In the genomic region with DNA sequence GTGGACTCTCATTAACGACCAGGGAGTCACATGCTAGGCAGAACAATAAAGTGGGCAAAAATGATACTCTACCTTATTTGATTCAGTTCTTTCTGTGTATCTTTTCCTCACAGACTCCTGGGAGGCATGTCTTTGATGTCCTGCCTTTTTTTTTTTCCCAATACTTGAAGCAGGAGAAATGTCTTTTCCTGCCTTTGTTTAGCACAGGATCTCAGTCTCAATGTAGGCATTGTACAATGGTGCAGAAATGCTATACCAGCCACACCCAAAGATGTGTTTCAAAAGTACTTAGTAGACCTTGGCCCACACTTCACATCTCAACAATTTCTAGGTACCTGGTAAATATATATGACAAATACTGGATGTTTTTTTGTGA, we compare ENCODE assay signal across 20 mouse cellular contexts. TPM values are rescaled to one million over a fixed set of nuclear protein-coding genes. Genes with fewer than 3 reads are reported as not detected.
DNase-seq lines count a peak whose midpoint lies in the region; ATAC-seq lines count a peak whose summit lies in the region.
"Had no signal": no experiment of that assay in that cellular context is flagged by ENCODE, and none has a peak within 500 bp of the region (broad histone marks: within the 10 kb centered on the region; RNA-seq: fewer than 3 reads in every experiment).

No protein-coding gene starts in this region.

- peak overlapping the region; percentile 21 to 53; a peak in 1 of 4 replicates for H3K27ac ChIP-seq in heart, embryonic 14.5 days (replicated peaks in 1 of 2; ENCODE audit: control insufficient read depth in 1 of 2, insufficient read depth in 1 of 2, low read depth in 2 of 2, low read length in 2 of 2)
- H3K27ac ChIP-seq in heart, embryonic 11.5 days (ENCODE audit: low read depth, low read length): no peak overlapping the region
- H3K27ac ChIP-seq in kidney, embryonic 15.5 days: peak overlapping the region; percentile 73
- peak overlapping the region; percentile 80 for H3K27ac ChIP-seq in lung, embryonic 16.5 days (ENCODE audit: low read length)
- H3K27ac ChIP-seq: embryonic facial prominence, embryonic 12.5 days; forebrain, embryonic 12.5 days; hindbrain, embryonic 15.5 days; limb, embryonic 15.5 days; midbrain, embryonic 12.5 days; neural tube, embryonic 15.5 days had no signal

- H3K4me1 ChIP-seq in heart, embryonic 14.5 days (ENCODE audit: control insufficient read depth in 2 of 2, insufficient read depth in 2 of 2, low read length in 2 of 2): no peaks in the 10 kb centered on the region
- no peaks in the 10 kb centered on the region for H3K4me1 ChIP-seq in heart, embryonic 11.5 days (ENCODE audit: control insufficient read depth, insufficient read depth, low read length)
- H3K4me1 ChIP-seq in kidney, embryonic 15.5 days: 0 out of 2 replicates have a peak, but pooled peaks cover 3% of the 10 kb centered on the region
- no peaks in the 10 kb centered on the region for H3K4me1 ChIP-seq in lung, embryonic 16.5 days (replicated peaks; ENCODE audit: control insufficient read depth, insufficient read depth, low read length)
- H3K4me1 ChIP-seq: embryonic facial prominence, embryonic 12.5 days; forebrain, embryonic 12.5 days; hindbrain, embryonic 15.5 days; limb, embryonic 15.5 days; midbrain, embryonic 12.5 days; neural tube, embryonic 15.5 days had no signal

- H3K9ac ChIP-seq in heart, embryonic 14.5 days (ENCODE audit: low read length): no peak overlapping the region
- H3K9ac ChIP-seq in heart, embryonic 11.5 days (ENCODE audit: low read depth, low read length): no peak overlapping the region
- no peak overlapping the region for H3K9ac ChIP-seq in kidney, embryonic 15.5 days
- H3K9ac ChIP-seq in lung, embryonic 16.5 days (ENCODE audit: low read length): no peak overlapping the region
- H3K9ac ChIP-seq: embryonic facial prominence, embryonic 12.5 days; forebrain, embryonic 12.5 days; hindbrain, embryonic 15.5 days; limb, embryonic 15.5 days; midbrain, embryonic 12.5 days; neural tube, embryonic 15.5 days had no signal

- no peaks in the 10 kb centered on the region for H3K27me3 ChIP-seq in heart, embryonic 14.5 days (ENCODE audit: control insufficient read depth, insufficient read depth, low read length)
- no peaks in the 10 kb centered on the region for H3K27me3 ChIP-seq in heart, embryonic 11.5 days (ENCODE audit: control insufficient read depth, insufficient read depth, low read length)
- H3K27me3 ChIP-seq in kidney, embryonic 15.5 days: no peaks in the 10 kb centered on the region
- H3K27me3 ChIP-seq in lung, embryonic 16.5 days (ENCODE audit: control insufficient read depth, insufficient read depth, low read depth, low read length): no peaks in the 10 kb centered on the region
- H3K27me3 ChIP-seq: embryonic facial prominence, embryonic 12.5 days; forebrain, embryonic 12.5 days; hindbrain, embryonic 15.5 days; limb, embryonic 15.5 days; midbrain, embryonic 12.5 days; neural tube, embryonic 15.5 days had no signal

- WGBS in heart, embryonic 14.5 days: 25% methylated on average over 1 of the region's 1 CpGs
- 66% methylated on average over 1 of the region's 1 CpGs for WGBS in heart, embryonic 11.5 days (ENCODE audit: insufficient replicate concordance)
- 44% methylated on average over 1 of the region's 1 CpGs for WGBS in kidney, embryonic 15.5 days
- 17% methylated on average over 1 of the region's 1 CpGs for WGBS in lung, embryonic 16.5 days

- no peak overlapping the region for H3K4me3 ChIP-seq in heart, embryonic 14.5 days (ENCODE audit: control insufficient read depth in 1 of 2, insufficient read depth in 1 of 2, low read depth in 1 of 2, low read length in 2 of 2)
- H3K4me3 ChIP-seq in heart, embryonic 11.5 days (ENCODE audit: low read depth, low read length): no peak overlapping the region
- no peak overlapping the region for H3K4me3 ChIP-seq in kidney, embryonic 15.5 days (replicated peaks)
- H3K4me3 ChIP-seq in lung, embryonic 16.5 days (ENCODE audit: low read length): no peak overlapping the region
- H3K4me3 ChIP-seq: embryonic facial prominence, embryonic 12.5 days; forebrain, embryonic 12.5 days; hindbrain, embryonic 15.5 days; limb, embryonic 15.5 days; midbrain, embryonic 12.5 days; neural tube, embryonic 15.5 days had no signal

- no peaks in the 10 kb centered on the region for H3K9me3 ChIP-seq in heart, embryonic 14.5 days (ENCODE audit: control insufficient read depth, low read length)
- H3K9me3 ChIP-seq in heart, embryonic 11.5 days (replicated peaks; ENCODE audit: control insufficient read depth, low read length): no peaks in the 10 kb centered on the region
- H3K9me3 ChIP-seq in kidney, embryonic 15.5 days (replicated peaks): no peaks in the 10 kb centered on the region
- no peaks in the 10 kb centered on the region; the same call in 1 of the 2 replicates for H3K9me3 ChIP-seq in lung, embryonic 16.5 days (ENCODE audit: control insufficient read depth, low read length)
- H3K9me3 ChIP-seq: embryonic facial prominence, embryonic 12.5 days; forebrain, embryonic 12.5 days; hindbrain, embryonic 15.5 days; limb, embryonic 15.5 days; midbrain, embryonic 12.5 days; neural tube, embryonic 15.5 days had no signal

- DNase-seq in kidney, adult 18-20 months: no peak
- no peak for DNase-seq in lung, postnatal 36 days
- DNase-seq in urinary bladder, postnatal 14 days (ENCODE audit: low spot score): no peak
- DNase-seq: adrenal gland, adult 8-10 months; cerebellum, adult 2 months; cerebellum, postnatal 25 days; kidney, postnatal 10 days; left cerebral cortex, postnatal 4 days; lung, postnatal 14 days had no signal

- no peak for ATAC-seq in heart, embryonic 14.5 days (ENCODE audit: insufficient number of reproducible peaks, insufficient read depth, low FRiP score, low read depth)
- no peak for ATAC-seq in heart, embryonic 11.5 days (replicated peaks; ENCODE audit: insufficient number of reproducible peaks, low FRiP score, low TSS enrichment)
- ATAC-seq in kidney, embryonic 15.5 days (replicated peaks; ENCODE audit: low FRiP score): no peak
- no peak for ATAC-seq in lung, embryonic 16.5 days (ENCODE audit: low read depth)

- 0 out of 2 replicates have a peak, but pooled peaks cover 6% of the 10 kb centered on the region for H3K36me3 ChIP-seq in heart, embryonic 14.5 days (ENCODE audit: control insufficient read depth, insufficient read depth, low read length)
- no peaks in the 10 kb centered on the region for H3K36me3 ChIP-seq in heart, embryonic 11.5 days (ENCODE audit: control insufficient read depth, insufficient read depth, low read length)
- H3K36me3 ChIP-seq in kidney, embryonic 15.5 days: no peaks in the 10 kb centered on the region; the same call in 1 of the 2 replicates
- H3K36me3 ChIP-seq in lung, embryonic 16.5 days (ENCODE audit: control insufficient read depth, insufficient read depth, low read length): no peaks in the 10 kb centered on the region
- H3K36me3 ChIP-seq: embryonic facial prominence, embryonic 12.5 days; forebrain, embryonic 12.5 days; hindbrain, embryonic 15.5 days; limb, embryonic 15.5 days; midbrain, embryonic 12.5 days; neural tube, embryonic 15.5 days had no signal

- H3K4me2 ChIP-seq in heart, embryonic 14.5 days (ENCODE audit: low read length): no peak overlapping the region
- no peak overlapping the region for H3K4me2 ChIP-seq in heart, embryonic 11.5 days
- no peak overlapping the region for H3K4me2 ChIP-seq in kidney, embryonic 15.5 days
- no peak overlapping the region for H3K4me2 ChIP-seq in lung, embryonic 16.5 days (ENCODE audit: low read depth, low read length)
- H3K4me2 ChIP-seq: embryonic facial prominence, embryonic 12.5 days; forebrain, embryonic 12.5 days; hindbrain, embryonic 15.5 days; limb, embryonic 15.5 days; midbrain, embryonic 12.5 days; neural tube, embryonic 15.5 days had no signal

RNA-seq across cellular contexts. Expression of a gene that starts 10.5 kb away (rescaled TPM):
- polyA plus RNA-seq in heart, embryonic 14.5 days (2014; fragmentation: Nextera tagmentation; extraction: Ambion mirVana): 37.6 and 40.2 TPM in 2 replicates
- polyA plus RNA-seq in heart, embryonic 11.5 days (2014; fragmentation: Nextera tagmentation; extraction: Ambion mirVana): 30.5 and 30.6 TPM in 2 replicates
- polyA plus RNA-seq in kidney, embryonic 15.5 days (2015; fragmentation: Nextera tagmentation; extraction: Ambion mirVana): 50.6 and 51.3 TPM in 2 replicates
- 50.6 and 54.7 TPM in 2 replicates for polyA plus RNA-seq in lung, embryonic 16.5 days (2015; fragmentation: Nextera tagmentation; extraction: Ambion mirVana)
- polyA plus RNA-seq: C2C12 had no signal

RNA-seq across cellular contexts. Expression of a gene that starts 13.2 kb away (rescaled TPM):
- 20.7 and 25.2 TPM in 2 replicates for polyA plus RNA-seq in heart, embryonic 14.5 days (2014; fragmentation: Nextera tagmentation; extraction: Ambion mirVana)
- 8.6 and 10.0 TPM in 2 replicates for polyA plus RNA-seq in heart, embryonic 11.5 days (2014; fragmentation: Nextera tagmentation; extraction: Ambion mirVana)
- 69.5 and 72.5 TPM in 2 replicates for polyA plus RNA-seq in kidney, embryonic 15.5 days (2015; fragmentation: Nextera tagmentation; extraction: Ambion mirVana)
- polyA plus RNA-seq in lung, embryonic 16.5 days (2015; fragmentation: Nextera tagmentation; extraction: Ambion mirVana): 53.8 and 58.5 TPM in 2 replicates

RNA-seq across cellular contexts. Expression of a gene that starts 20.9 kb away (rescaled TPM):
- polyA plus RNA-seq in heart, embryonic 14.5 days (2014; fragmentation: Nextera tagmentation; extraction: Ambion mirVana): 3.3 and 5.1 TPM in 2 replicates
- 2.6 and 4.8 TPM in 2 replicates for polyA plus RNA-seq in heart, embryonic 11.5 days (2014; fragmentation: Nextera tagmentation; extraction: Ambion mirVana)
- polyA plus RNA-seq in kidney, embryonic 15.5 days (2015; fragmentation: Nextera tagmentation; extraction: Ambion mirVana): 2.7 and 3.3 TPM in 2 replicates
- 3.6 and 4.6 TPM in 2 replicates for polyA plus RNA-seq in lung, embryonic 16.5 days (2015; fragmentation: Nextera tagmentation; extraction: Ambion mirVana)
- polyA plus RNA-seq: C2C12; embryonic facial prominence, embryonic 12.5 days; forebrain, embryonic 12.5 days; midbrain, embryonic 12.5 days; neural tube, embryonic 15.5 days had no signal

RNA-seq across cellular contexts. Expression of a gene that starts 20.9 kb away (rescaled TPM):
- polyA plus RNA-seq in heart, embryonic 14.5 days (2014; fragmentation: Nextera tagmentation; extraction: Ambion mirVana): not detected in 2 replicates
- polyA plus RNA-seq in heart, embryonic 11.5 days (2014; fragmentation: Nextera tagmentation; extraction: Ambion mirVana): not detected in 2 replicates
- polyA plus RNA-seq in kidney, embryonic 15.5 days (2015; fragmentation: Nextera tagmentation; extraction: Ambion mirVana): not detected in 2 replicates
- polyA plus RNA-seq in lung, embryonic 16.5 days (2015; fragmentation: Nextera tagmentation; extraction: Ambion mirVana): not detected in 2 replicates
- polyA plus RNA-seq: C2C12; cerebellum, adult 2 months; embryonic facial prominence, embryonic 12.5 days; forebrain, embryonic 12.5 days; hindbrain, embryonic 15.5 days; limb, embryonic 15.5 days; midbrain, embryonic 12.5 days; neural tube, embryonic 15.5 days had no signal

RNA-seq across cellular contexts. Expression of a gene that starts 21.6 kb away (rescaled TPM):
- 5.8 and 6.3 TPM in 2 replicates for polyA plus RNA-seq in heart, embryonic 14.5 days (2014; fragmentation: Nextera tagmentation; extraction: Ambion mirVana)
- 8.8 and 10.6 TPM in 2 replicates for polyA plus RNA-seq in heart, embryonic 11.5 days (2014; fragmentation: Nextera tagmentation; extraction: Ambion mirVana)
- polyA plus RNA-seq in kidney, embryonic 15.5 days (2015; fragmentation: Nextera tagmentation; extraction: Ambion mirVana): 11.7 and 12.6 TPM in 2 replicates
- 14.2 and 14.6 TPM in 2 replicates for polyA plus RNA-seq in lung, embryonic 16.5 days (2015; fragmentation: Nextera tagmentation; extraction: Ambion mirVana)
